Mouse (Mus musculus) spleen, postnatal 10 days (tissue): Measurements from ENCODE around the gene Stx16.
A peak's percentile ranks its signal among the peaks of the same experiment; 100 is the strongest.

Experiments
- DNase-seq, 2 experiments: peaks; one replicate each; pipeline ENCODE4 v3.0.0; 2021 to 2022; ENCODE audit warnings: low spot score in 2 of 2

Gene Stx16

DNA sequence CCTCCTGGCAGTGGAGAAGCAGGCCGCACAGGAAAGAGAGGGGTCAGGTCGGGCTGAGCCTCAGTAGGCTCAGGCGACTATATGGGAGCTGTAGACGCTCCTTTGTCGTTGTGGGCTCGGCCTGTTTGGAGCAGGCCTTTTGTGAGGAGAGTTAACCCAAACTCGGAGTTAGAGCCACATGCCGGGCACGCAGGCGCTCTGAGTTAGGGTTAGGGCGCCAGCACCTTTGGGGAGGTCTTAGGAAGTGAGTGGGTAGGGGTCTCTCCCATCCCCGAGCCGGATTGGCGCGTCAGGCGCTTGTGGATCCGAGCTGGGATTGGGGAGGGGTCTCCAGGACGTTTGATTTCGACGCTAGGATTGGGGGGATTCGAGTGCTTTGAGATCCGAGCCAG lies 321 bp downstream of the Stx16 start:
- no peak for DNase-seq

GRCm38 (mm10) chr2:174077004-174077695 lies 1.0 kb downstream of the Stx16 start:
- DNase-seq = peak; percentile 30 to 58

GRCm38 (mm10) chr2:174077776-174078338 lies 1.7 kb downstream of the Stx16 start:
- no peak for DNase-seq

GRCm38 (mm10) chr2:174081833-174082232 lies 5.7 kb downstream of the Stx16 start:
- no peak for DNase-seq

GRCm38 (mm10) chr2:174082380-174082918 lies 6.3 kb downstream of the Stx16 start:
- no peak for DNase-seq

- no peak for DNase-seq
These were observed 19.0 kb downstream of the Stx16 start for GRCm38 (mm10) chr2:174095086-174095485.

GRCm38 (mm10) chr2:174102399-174102798 lies 26.3 kb downstream of the Stx16 start:
- DNase-seq = no peak

DNA sequence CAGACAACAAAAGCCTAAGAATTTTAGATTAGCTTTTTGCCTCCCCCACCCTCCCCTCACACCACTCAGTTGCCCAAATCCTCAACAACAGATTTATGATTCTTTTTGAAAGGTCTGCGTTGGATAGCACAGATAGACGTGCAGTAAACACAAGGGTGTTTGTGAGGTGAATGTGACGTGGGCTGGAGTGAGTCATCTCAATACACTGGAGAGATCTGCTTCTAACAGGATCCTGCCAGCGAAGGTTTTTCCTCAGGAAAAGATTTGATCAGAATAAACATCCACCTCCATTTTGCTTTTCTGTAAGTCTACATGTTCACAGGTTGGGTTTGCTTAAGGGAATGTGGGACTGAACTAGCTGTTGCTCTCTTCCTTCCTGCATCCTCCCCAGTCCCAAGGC lies 27.4 kb downstream of the Stx16 start:
- DNase-seq = no peak

- no peak for DNase-seq
These were observed 31.3 kb downstream of the Stx16 start for GRCm38 (mm10) chr2:174107375-174107774.

- DNase-seq = peak; percentile 65 to 68
These were observed 34.1 kb downstream of the Stx16 start, which contains the start of gene Npepl1 for GRCm38 (mm10) chr2:174109991-174110782. Gene Npepl1 (plus strand): TSS chr2:174110349.

DNA sequence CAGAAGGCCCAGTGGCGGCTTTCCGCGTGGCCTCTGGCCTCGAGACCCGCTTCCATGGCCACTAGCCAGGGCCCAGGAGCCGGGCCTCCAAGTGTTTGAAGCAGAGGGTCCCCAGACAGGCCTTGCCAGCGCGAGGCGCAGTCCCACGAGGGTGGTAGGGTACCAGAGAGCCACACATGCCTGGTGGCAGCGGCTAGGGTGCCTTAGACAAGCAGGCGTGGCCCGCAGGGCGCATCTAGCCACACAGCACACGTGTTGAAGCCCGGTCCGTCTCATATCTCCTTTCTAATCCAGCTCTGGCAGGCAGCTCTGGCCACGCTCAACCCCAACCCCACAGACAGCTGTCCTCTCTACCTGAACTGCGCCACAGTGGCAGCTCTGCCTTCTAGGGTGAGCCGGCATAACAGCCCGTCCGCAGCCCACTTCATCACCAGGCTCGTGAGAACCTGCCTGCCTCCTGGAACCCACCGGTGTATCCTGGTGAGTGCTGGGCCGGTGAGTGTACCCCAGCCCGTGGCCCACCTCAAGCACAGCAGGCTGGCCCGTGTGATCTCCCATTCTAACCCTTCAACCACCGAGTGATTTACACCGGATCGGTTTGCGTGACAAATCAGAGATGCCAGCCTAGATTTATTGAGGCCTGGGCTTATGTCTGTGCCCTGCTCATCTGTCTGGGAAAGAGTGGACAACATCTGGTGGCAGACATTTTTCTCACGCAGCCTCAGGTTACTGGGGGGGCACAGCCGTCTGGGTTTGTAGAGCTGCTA lies 34.9 kb downstream of the Stx16 start:
- DNase-seq = peak; percentile 56 to 58

DNA sequence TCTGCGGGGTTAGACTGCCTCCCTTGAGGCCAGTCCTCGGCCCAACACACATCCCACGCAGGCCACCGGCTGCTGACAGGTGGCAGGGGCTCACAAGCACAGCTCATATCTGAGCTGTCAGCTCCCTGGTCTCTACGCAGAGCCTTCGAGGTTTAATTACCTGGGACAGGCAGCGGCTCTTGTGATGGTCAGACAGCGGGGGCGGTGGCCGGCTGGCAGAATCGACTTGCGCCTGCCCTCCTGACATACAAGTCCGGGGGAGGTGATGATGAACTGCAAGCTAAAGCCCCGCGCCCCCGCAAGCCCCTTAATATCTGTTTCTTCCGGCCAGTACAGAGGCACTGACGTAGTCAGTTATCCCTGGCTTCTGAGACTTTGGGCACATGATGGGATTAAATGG lies 36.8 kb downstream of the Stx16 start:
- DNase-seq = no peak

- DNase-seq = no peak
These were observed 38.2 kb downstream of the Stx16 start for GRCm38 (mm10) chr2:174114148-174114864.

DNA sequence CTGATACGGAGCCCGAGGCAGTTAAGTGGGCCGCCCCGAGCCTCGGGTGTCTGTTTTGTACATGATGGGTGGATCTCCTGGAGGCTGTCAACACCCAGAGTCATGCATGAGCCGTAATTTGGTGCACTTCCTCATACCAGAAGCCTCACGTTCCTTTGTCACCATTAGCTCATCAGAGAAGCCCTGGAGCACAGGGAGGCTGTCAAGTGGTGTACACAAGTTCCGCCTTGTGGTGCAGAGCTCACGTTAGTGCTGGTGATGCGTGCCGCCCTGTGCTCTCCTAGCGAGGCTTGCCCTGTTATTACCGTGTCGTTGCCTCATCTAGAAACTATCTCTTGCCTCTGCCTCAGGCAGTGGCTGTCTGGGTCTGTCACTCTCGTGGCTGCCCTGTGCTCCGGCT lies 40.8 kb downstream of the Stx16 start:
- no peak for DNase-seq

DNA sequence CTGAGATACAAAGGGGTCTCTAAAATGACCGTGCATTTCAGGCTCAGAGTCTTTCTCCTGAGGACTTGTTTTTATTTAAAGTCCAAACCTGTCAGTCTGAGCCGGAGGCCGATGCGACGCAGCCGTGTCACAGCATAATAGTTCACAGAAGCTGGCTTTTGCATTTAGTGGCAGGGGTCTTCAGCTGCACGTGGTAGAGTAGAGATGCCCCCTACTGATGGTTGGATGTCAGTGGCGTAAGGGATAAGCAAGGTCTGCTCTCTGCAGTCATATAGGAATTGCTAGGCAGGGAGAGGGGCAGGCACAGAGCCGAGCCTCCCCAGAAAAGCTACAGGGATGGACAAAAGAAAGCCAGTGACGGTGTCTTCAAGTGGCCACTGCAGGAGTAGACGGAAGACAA lies 42.0 kb downstream of the Stx16 start:
- no peak for DNase-seq

DNA sequence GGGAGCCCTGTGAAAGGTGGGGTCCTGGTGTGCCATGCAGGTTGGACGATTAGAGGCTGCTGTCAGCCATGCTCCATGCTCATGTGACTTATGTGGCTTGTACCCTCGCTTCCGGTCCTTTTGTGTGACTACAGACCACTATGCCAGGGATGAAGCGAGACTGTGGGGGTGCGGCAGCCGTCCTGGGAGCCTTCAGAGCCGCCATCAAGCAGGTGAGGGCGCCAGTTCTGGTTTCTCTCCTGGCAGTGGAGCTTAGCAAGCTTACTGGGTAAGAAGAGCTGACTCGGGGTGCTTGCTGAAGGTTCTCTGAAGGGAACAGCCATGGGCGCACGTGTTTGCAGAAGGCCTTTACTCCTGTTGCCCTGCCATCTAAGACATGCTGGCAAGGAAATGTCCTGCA lies 43.2 kb downstream of the Stx16 start:
- no peak for DNase-seq

- DNase-seq = no peak
These were observed 44.5 kb downstream of the Stx16 start for GRCm38 (mm10) chr2:174120631-174121030.

GRCm38 (mm10) chr2:174121411-174121947 lies 45.4 kb downstream of the Stx16 start:
- no peak for DNase-seq

DNA sequence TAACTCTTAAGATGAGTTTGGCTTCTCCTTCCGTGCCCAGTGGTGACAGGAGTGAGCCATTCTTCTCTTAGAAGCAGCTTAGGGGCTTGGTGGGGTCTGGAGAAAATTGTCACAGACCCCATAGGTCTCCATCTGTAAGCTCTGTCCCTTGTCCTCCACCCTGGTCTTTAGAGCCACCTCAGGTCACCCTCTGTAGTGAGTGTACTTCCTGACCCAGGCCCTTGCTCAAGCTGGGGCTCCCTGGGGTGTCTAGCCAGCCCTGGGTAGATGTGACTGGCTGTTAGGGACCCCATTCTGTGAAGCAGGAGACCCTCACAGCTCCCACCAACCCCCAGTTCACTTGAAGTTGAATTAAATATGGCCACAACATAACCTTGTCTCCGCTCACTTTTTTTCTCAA lies 46.2 kb downstream of the Stx16 start:
- no peak for DNase-seq

GRCm38 (mm10) chr2:174123731-174124130 lies 47.6 kb downstream of the Stx16 start:
- no peak for DNase-seq
